Comparison of ENCODE assay signal across 17 mouse cellular contexts in genomic region chr11:26956153-26956552, GRCm38 (mm10).
"Had no signal": no experiment of that assay in that cellular context is flagged by ENCODE, and none has a peak within 500 bp of the region (broad histone marks: within the 10 kb centered on the region; RNA-seq: fewer than 3 reads in every experiment).

No protein-coding gene starts in this region.

- H3K4me1 ChIP-seq: neural tube, embryonic 15.5 days; stomach, embryonic 15.5 days had no signal

- DNase-seq: retina, postnatal 1 day; right cerebral cortex, adult 18-20 months; right cerebral cortex, postnatal 14 days; right cerebral cortex, postnatal 25 days; right cerebral cortex, postnatal 4 days; spleen, adult 18-20 months; thymus, adult 18-20 months; thymus, adult 2 months; thymus, postnatal 14 days; thymus, postnatal 25 days; thymus, postnatal 36 days; thymus, postnatal 4 days had no signal

- H3K4me3 ChIP-seq: neural tube, embryonic 12.5 days; neural tube, embryonic 13.5 days; neural tube, embryonic 15.5 days; stomach, embryonic 15.5 days had no signal

- H3K27ac ChIP-seq: neural tube, embryonic 12.5 days; neural tube, embryonic 13.5 days; neural tube, embryonic 15.5 days; stomach, embryonic 15.5 days; stomach, postnatal 0 days had no signal
